Mouse (Mus musculus) granulocyte monocyte progenitor cell, adult 5-6 weeks (primary cell): ENCODE results near the gene Zswim3. TPM values are rescaled to one million over a fixed set of nuclear protein-coding genes. Genes with fewer than 3 reads are reported as not detected.
"Not testable (repeated sequence)": the region's sequence is repeated elsewhere in the genome, so short reads cannot be mapped to it uniquely, and the experiment has no call there.

Experiments
- ATAC-seq: replicated peaks from 2 replicates; pipeline ENCODE4 v1.8.0; 2016; ENCODE audit warnings: mild to moderate bottlenecking, moderate TSS enrichment, inconsistent platforms; ENCODE audit not compliant: poor library complexity, severe bottlenecking
- total RNA-seq, 2 experiments: library from RNA; stranded (forward) in 1 of 2; stranded (reverse) in 1 of 2; fragments of 200-712, 200-1000 nt in 1 of 2; fragments of >200 nt in 1 of 2; fragmentation: Nextera tagmentation in 1 of 2; gene quantifications; 2 replicates each; pipeline ENCODE4 v1.2.3; 2014 to 2017

Gene Zswim3
- total RNA-seq, 2 experiments from 2014 or later, result 2.0 to 4.1 TPM

GRCm38 (mm10) chr2:164833314-164833959 lies 28.5 kb downstream of the Zswim3 start, which contains the start of gene Neurl2:
Neurl2 (minus strand) TSS chr2:164833456.
- ATAC-seq, result peak; percentile 64

- no peak for ATAC-seq
Measured at GRCm38 (mm10) chr2:164834531-164834930, 29.6 kb downstream of the Zswim3 start.

- ATAC-seq, result no peak
Measured at GRCm38 (mm10) chr2:164835164-164835563, 30.3 kb downstream of the Zswim3 start.

- ATAC-seq, result no peak
Measured at GRCm38 (mm10) chr2:164845782-164846181, 40.9 kb downstream of the Zswim3 start.

GRCm38 (mm10) chr2:164850061-164850460 lies 45.2 kb downstream of the Zswim3 start:
- no peak for ATAC-seq

GRCm38 (mm10) chr2:164855572-164855971 lies 50.7 kb downstream of the Zswim3 start:
- not testable (repeated sequence) for ATAC-seq

- ATAC-seq, result 0 out of 2 replicates have a peak, but pooled peaks have one; percentile 1
Measured at GRCm38 (mm10) chr2:164856309-164857100, 51.6 kb downstream of the Zswim3 start.

- peak; percentile 49 for ATAC-seq
Measured at GRCm38 (mm10) chr2:164857101-164857821, 52.4 kb downstream of the Zswim3 start, which contains the start of gene Pltp. Pltp (minus strand) TSS chr2:164857711.

GRCm38 (mm10) chr2:164857842-164858553 lies 53.1 kb downstream of the Zswim3 start:
- ATAC-seq, result no peak

GRCm38 (mm10) chr2:164859155-164859554 lies 54.3 kb downstream of the Zswim3 start:
- ATAC-seq, result no peak

- no peak for ATAC-seq
Measured at GRCm38 (mm10) chr2:164859640-164860432, 54.9 kb downstream of the Zswim3 start.

GRCm38 (mm10) chr2:164861094-164861493 lies 56.2 kb downstream of the Zswim3 start:
- ATAC-seq, result no peak

GRCm38 (mm10) chr2:164862179-164862861 lies 57.4 kb downstream of the Zswim3 start:
- ATAC-seq, result peak; percentile 58

- not testable (repeated sequence) for ATAC-seq
Measured at GRCm38 (mm10) chr2:164863411-164863810, 58.5 kb downstream of the Zswim3 start.

- no peak for ATAC-seq
Measured at GRCm38 (mm10) chr2:164864593-164864992, 59.7 kb downstream of the Zswim3 start.

- peak; percentile 55 for ATAC-seq
Measured at GRCm38 (mm10) chr2:164866741-164867551, 62.0 kb downstream of the Zswim3 start.

GRCm38 (mm10) chr2:164867566-164867965 lies 62.7 kb downstream of the Zswim3 start:
- ATAC-seq, result no peak

GRCm38 (mm10) chr2:164868491-164868890 lies 63.6 kb downstream of the Zswim3 start:
- peak; percentile 77 for ATAC-seq
